Mouse (Mus musculus) lung, postnatal 10 days (tissue): ENCODE measurements around the gene Slc22a6.

Source experiments
- DNase-seq: peaks from one replicate; pipeline ENCODE4 v3.0.0; 2021

Slc22a6 gene

DNA sequence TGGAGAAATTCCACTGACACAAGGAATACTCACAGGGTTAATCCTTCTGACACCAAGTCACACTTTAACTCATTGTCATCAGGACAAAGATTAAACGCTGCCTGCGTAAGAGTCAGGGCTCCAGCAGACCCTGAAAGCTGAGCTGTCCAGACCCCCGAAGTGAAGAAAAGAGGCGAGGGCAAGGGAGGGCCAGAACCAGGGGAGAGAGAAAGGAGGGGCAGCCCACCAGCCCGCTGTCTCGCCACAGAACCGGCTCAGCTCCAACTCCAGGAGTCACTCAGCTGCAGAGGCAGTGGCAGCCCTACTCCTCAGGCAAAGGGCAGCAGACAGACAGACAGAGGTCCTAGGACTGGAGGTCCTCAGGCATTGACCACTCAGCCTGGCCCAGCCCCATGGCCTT lies at the start of gene Slc22a6:
Slc22a6 (plus strand) TSS at position 136 of the 400 bp plus-strand sequence.
- no peak for DNase-seq

DNA sequence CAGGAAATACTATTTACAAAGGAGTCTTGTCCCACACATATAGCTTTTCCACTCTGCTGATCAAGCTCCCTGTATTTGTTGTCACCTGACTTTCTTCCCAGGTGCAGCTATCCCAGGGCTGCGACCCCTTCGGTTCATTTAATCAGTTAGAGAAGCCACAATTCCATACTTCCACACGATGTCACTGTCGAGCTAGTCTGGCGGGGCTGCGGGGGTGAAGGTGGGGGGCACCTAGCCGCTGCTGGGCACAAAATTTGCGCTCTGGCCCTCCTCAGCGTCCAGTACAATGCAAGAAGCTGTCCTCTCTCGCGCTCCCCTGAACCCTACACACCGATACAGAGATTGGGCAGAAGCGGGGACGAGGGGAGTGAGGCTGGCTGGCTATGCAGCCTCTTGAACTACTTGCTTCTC lies 48.4 kb upstream of the Slc22a6 start:
- DNase-seq: peak; percentile 29

GRCm38 (mm10) chr19:8570341-8571040 lies 47.3 kb upstream of the Slc22a6 start:
- no peak for DNase-seq

GRCm38 (mm10) chr19:8571746-8572145 lies 46.1 kb upstream of the Slc22a6 start:
- no peak for DNase-seq

- DNase-seq: no peak
Observed at GRCm38 (mm10) chr19:8572485-8572884, 45.4 kb upstream of the Slc22a6 start.

- no peak for DNase-seq
Observed at GRCm38 (mm10) chr19:8577432-8577831, 40.4 kb upstream of the Slc22a6 start.

DNA sequence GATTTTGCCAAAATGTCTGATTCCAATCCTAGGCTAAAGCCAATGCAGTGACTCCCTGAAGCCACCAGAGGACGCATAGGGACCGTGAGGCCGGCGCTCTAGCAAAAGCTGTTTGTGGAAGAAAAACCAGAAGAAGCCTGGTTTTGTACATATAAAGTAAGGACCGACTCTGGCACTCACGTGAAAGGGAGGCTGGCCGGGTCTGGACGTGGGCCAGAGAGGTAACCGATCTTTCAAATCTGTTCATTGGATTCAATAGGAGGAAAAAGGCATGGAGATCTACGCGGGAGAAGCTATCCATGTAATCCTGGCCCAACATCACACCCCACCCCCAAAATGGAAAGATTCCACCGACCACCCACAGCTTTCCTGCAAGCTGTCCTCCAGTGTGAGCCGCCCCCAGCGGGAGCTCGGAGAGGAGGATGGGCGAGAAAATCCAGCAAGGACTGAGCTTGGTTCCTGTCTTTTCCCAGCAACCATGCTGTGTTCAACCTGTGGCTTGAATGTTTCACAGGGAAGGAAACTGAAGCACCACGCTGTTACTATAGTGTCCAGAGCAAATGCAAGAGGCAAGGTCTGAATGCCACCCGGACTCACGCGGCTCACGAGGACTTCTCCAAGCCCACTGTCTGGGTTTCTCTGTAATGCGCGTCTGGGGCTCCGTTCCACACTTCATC lies 39.4 kb upstream of the Slc22a6 start:
- peak; percentile 68 for DNase-seq

DNA sequence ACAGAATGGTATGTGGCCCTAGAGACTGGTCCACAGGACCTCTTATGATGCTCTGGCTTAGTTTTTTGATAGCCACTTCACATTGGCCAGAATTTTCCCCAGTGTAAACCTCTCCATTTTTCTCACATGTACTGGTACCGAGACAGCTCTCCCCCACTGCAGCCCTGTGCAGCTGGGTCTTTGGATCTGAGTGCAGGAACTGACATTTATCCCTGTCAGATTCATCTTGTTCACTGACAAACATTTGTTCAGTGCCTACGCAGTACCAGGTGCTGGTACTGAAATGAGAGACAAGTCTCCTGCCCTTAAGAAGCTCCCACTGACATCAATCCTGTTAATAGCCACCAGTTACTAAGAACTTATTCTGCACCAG lies 38.9 kb upstream of the Slc22a6 start:
- DNase-seq: no peak

DNA sequence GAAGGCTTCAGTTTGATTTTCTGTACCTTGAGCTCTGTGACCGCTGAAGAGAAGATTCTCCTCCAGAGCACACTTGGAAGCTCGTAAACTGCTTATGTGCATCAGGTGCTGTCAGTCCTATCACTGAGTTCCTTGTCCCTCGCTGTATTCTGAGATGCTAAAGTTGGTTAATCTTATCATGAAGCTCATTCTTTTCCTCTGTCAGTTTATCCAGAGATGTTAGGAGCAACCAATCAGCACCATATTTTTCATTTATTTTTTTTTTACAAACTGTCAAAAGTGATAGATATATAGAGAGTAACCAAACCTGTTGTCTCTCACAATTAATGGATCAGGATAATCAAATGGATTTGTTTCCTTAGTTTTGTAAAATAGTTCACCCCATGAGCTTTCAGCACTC lies 32.5 kb upstream of the Slc22a6 start:
- DNase-seq: no peak

- no peak for DNase-seq
Observed at GRCm38 (mm10) chr19:8585899-8586298, 31.9 kb upstream of the Slc22a6 start.

- no peak for DNase-seq
Observed at GRCm38 (mm10) chr19:8586350-8586749, 31.5 kb upstream of the Slc22a6 start.

DNA sequence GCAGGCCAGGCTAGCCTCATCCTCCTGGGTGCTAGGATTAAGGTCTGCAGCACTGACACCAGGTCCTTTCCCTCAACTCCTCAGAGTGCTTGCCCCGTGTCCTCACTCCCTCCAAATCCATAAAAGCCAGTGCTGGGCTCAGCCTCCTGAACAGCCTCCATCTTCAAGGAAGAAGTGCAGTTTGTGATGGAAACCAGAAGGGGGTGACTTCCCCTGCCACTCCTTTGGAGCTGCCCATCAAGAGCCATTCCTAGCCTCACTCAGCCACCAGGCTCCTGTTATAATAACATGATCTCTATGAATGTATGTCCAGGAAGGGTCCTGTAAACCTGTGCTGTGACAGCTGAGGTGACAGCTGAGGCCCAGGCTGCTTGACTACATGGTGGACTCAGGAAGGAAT lies 30.5 kb upstream of the Slc22a6 start:
- no peak for DNase-seq

GRCm38 (mm10) chr19:8590954-8591353 lies 26.9 kb upstream of the Slc22a6 start, which contains the start of gene Slc22a8:
Gene Slc22a8 (plus strand): TSS chr19:8591254.
- peak; percentile 11 for DNase-seq

GRCm38 (mm10) chr19:8592155-8592554 lies 25.7 kb upstream of the Slc22a6 start:
- no peak for DNase-seq

GRCm38 (mm10) chr19:8592873-8593408 lies 24.9 kb upstream of the Slc22a6 start:
- no peak for DNase-seq

GRCm38 (mm10) chr19:8593833-8594232 lies 24.0 kb upstream of the Slc22a6 start:
- DNase-seq: no peak

DNA sequence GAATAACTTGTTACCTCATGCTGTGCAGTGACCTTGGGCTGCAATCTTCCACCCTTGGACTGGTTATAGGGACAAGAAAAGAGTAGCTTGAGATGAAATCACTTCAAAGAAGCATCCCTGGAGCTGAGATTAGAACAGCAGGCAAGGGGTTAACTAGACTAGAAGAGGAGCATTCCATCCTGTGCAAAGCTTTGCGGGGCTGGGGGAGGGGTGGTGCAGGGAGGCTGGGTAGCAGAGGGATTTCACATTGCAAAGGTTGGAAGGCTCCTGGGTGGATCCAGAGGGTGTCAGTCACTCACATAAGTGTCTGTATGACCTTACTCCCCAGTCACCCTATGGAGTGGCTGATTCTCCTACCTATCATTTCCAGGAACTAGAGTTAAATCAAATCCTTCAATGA lies 23.3 kb upstream of the Slc22a6 start:
- no peak for DNase-seq

DNA sequence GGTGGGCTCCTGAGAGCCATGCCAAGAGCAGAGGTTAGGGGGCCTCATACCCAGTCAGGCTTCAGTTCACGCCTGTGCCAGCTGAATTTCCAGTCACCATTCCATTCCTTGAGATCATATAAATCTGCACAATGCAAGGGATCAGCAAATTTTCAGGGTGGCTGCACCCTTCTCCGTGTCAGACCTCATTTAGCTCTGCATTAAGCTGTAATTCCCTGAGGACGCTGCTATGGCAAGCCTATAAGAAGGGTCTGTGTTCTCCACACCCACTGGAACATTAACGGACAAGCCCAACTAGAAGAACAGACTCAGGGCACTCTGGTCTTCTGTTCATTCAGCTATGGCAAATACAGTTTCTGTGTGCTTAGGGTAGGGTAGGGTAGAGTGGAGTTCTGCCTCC lies 20.6 kb upstream of the Slc22a6 start:
- no peak for DNase-seq

GRCm38 (mm10) chr19:8599229-8599628 lies 18.6 kb upstream of the Slc22a6 start:
- no peak for DNase-seq

DNA sequence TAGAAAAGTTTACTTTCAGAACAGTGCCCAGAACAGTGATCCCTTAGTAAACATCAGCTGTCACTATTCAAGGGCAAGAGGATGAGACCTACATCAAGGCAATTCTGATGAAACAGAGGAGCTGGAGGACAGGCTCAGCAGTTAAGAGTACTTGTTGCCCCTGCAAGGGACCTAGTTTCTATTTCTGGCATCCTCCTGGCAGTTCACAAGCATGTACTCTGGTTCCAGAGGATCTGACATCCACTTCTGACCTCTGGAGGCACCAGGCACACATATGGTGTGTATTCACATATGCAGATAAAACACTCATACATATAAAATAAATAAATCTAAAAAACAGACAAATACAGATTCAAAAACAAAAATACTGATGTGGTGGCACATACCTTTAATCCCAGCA lies 15.9 kb upstream of the Slc22a6 start:
- DNase-seq: no peak

DNA sequence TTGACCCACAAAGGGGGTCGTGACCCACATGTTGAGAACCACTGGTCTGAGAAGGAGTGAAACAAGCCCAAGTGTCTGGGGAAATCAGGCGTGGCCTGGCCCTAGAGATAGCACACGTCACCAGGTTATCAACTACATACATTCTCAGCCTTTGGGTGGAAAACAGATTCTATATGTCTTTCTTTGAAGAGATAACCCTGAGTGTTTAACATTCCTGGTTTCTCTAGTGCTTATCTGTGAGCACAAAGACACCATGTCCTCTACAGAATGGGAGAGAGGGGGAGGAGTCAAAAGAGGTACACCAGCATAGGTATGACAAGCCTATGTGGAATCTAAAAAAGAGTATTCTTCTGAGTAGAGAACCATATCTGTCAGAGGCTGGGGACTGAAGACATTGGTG lies 14.9 kb upstream of the Slc22a6 start:
- no peak for DNase-seq

DNA sequence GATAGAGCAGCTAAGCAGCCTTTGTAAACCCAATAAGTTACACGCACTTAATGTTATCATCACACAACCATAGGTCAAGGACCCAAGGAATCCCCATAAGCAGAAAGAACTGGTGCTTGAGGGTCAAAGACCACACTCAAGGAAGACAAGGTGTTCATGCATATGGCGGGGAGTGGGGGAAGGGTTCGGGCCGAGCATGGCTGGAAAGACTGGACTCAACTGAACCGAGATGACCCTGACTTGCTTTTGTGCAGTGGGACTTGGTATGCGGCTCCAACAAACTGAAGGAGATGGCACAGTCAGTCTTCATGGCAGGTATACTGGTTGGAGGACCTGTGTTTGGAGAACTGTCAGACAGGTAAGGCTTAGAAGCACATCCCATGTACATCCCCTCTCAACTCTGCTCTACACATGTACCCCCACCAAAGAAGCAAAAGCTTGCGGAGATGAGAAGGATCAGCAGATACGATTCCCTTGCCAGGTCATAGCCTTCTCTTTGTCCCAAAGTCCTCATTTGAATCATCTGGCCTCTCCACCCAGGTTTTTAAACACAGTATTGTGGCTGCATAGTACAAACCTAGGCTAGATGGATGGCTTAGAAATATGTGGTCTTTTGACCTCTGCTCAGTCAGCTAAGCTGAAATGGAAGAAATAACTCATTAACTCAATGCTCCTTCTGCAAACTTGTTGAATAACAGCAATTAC lies 13.2 kb upstream of the Slc22a6 start:
- no peak for DNase-seq

DNA sequence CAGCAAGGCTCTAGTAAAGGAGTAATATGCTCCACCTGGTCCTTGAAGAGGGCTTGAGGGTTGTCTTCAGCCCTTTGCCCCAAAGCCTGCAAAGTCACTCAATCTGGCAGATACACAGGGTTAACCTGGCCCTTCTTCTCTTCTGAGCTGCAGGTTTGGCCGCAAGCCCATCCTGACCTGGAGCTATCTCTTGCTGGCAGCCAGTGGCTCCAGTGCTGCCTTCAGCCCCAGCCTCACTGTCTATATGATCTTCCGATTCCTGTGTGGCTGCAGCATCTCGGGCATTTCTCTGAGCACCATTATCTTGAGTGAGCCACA lies 12.6 kb upstream of the Slc22a6 start:
- DNase-seq: no peak
